Mouse (Mus musculus): ENCODE measurements around the gene Wbp1l.

DNA sequence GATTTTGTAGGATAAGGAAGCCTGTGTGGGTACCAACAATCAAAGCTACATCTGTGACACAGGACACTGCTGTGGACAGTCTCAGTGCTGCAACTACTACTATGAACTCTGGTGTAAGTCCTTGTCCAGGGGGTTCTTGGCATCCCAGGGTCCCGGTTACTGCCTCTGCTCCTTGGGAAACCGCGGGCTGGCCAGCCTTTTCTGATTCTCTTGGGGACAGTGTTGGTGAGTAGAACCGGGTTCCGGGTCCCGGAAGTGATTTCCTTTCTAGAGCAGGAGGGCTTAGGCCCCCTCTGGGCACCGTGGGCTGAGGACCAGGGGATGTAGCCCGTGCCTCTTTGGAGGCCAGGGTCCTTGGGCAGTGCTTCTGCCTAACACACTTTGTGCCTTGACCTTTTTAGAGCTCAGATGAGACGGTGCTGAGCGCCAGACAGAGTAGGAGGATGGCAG, 45.5 kb downstream of the Wbp1l start:
- TF ChIP-seq CTCF (IDR thresholded peaks at IDR 0.05; ENCODE audit: borderline replicate concordance, extremely low read depth, insufficient read depth, insufficient read length) (no peak), POLR2A (IDR thresholded peaks at IDR 0.05; ENCODE audit: borderline replicate concordance, extremely low read depth, insufficient read depth, insufficient read length, poor library complexity, severe bottlenecking) (no peak)
